Mouse (Mus musculus) forelimb bud, embryonic 11.5 days (tissue): ENCODE measurements at regions not wholly inside any gene's neighbourhood (a gene's known extent, or its start where the extent isn't known, plus 50 kb on each side); places are given as distances from the start of the nearest gene placed in this dataset.

Experiments
- DNase-seq: peaks from one replicate; pipeline ENCODE4 v3.0.0-alpha.2; 2012; ENCODE audit warnings: low read depth, low spot score

GRCm38 (mm10) chr13:80611937-80612336 lies 271.2 kb upstream of the Arrdc3 start:
- DNase-seq, result no peak

DNA sequence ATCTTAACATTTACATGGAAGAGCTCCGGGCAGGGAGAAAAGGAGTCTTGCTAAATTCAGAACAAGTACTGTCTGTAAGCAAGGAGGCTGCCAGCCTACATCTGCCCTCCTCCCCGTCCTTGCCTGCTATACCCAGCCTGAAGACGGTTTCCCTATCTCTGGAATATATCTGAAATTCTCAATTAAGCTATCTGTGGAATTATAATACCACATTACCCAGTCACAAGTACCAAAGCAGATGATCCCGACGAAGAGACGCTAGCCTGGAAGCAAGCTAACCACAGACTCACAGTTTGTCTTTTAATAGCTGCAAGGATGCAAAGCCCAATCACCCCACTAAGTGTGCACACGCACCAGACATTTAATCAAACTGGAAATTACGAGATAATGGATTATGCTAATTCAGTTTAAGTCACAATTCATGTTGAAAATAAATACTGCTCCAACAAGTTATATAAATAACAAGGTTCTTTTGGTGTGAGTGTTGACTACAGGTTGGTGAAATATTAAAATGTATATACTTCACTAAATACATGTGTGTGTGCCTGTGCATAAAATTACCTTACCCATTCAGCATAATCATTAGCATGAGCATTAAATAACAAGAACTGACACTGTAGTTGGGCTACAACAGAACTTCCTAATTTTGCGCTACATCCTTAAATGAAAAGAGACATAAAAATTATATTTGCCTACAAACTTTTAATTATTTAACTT lies 269.9 kb upstream of the Arrdc3 start:
- no peak for DNase-seq

GRCm38 (mm10) chr13:80613884-80614247 lies 269.3 kb upstream of the Arrdc3 start:
- peak; percentile 7 for DNase-seq

GRCm38 (mm10) chr13:80614971-80615370 lies 268.2 kb upstream of the Arrdc3 start:
- DNase-seq, result no peak

DNA sequence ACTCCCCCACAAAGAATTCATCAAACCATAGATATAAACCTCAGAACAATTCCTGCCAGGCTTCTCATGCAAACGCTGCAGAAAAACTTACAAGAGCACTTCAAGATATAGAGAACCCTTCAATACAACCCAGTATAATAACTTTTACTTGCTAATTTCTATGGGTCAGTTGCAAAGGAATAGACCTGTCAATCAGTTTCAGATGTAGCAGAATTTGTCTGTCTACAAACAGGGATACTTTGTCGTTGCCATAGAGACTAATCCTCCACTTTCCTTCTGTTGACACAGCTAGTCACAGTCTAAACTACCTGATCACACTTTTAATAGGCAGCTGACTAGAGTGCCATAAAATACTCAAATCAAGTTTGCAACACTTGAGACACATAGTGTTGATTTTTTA lies 260.2 kb upstream of the Arrdc3 start:
- DNase-seq, result peak; percentile 7

GRCm38 (mm10) chr13:80641334-80641733 lies 241.8 kb upstream of the Arrdc3 start:
- DNase-seq, result no peak

- no peak for DNase-seq
These were observed 235.6 kb upstream of the Arrdc3 start for GRCm38 (mm10) chr13:80647578-80647977.

GRCm38 (mm10) chr13:80652967-80653539 lies 230.1 kb upstream of the Arrdc3 start:
- no peak for DNase-seq

- DNase-seq, result peak; percentile 19
These were observed 216.9 kb upstream of the Arrdc3 start for GRCm38 (mm10) chr13:80666186-80666713.

DNA sequence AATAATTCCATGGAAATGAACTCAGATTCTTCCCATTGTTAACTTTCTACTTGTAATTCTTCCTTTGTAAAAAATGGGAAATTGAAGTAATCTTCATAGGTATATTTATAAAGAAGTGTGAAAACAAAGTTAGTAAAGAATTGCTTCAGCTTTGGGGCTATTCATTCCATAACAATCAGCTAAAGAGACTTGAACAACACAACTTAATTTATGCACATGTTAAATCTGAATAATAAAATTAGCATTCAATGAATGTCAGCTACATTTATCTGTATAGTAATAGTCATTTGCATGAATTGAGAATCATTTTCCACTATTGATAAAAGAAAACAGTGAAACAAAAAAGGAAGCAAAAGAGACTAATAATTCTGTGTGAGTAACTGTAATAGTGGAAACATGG lies 193.3 kb upstream of the Arrdc3 start:
- DNase-seq, result no peak

DNA sequence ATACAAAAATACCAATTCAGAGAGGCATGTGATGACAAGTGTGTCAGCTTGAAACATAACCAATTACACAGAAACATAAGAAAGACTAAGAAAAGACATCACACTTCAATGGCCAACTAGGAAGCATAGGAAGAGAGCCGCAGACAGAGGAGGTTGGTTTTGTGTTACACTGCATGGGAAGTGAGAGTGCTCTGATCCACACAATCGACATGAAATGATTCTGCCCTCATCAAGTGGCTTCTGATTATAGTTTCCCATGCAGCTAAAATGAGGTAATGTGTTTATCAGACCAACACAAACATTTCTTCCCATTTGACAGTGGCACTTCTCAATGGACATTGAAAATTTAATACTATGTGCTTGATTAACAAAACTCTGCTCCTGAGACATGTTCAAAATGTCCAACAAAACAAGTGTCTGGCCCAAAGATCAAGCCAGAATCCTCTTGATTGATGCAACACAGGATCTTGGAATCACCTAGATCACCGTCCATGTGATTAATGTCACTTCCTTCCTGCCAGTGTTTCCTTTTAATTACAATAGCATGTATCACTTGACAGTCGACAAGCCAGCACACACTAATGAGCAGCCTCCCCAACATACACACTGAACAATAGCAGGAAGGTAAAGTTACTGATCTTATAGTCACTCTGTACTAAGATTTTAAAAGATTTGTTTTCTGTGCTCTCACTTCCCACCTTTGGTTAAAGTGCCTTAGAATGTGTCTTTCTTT lies 192.4 kb upstream of the Arrdc3 start:
- no peak for DNase-seq

DNA sequence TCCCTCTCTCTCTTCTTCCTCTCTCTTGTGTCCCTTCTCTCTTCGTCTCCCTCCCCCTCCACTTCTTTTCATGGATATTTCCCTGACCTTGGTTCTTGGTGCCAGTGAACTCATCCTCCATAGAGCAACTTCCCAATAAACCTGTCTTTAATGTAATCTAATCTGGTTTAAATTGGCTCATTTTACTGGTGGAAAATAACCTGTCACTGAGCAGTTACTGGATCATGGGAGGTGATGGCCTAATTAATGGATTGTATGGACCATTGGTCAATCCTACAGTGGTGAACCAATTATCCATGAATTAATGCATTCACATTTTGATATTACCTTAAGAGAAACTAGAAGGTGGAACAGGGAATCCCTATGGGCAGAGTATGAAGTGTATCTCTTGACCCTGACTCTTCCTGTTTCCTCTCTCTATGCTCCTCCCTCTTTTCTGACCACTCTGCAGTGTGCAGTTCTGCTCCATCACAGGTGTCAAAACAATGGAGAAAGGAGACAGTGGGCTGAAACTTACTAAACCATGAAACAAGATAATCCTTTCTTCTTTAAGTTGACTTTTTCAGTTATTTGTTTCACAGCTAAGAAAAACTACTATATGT lies 187.5 kb upstream of the Arrdc3 start:
- DNase-seq, result no peak

GRCm38 (mm10) chr13:80709531-80710306 lies 173.5 kb upstream of the Arrdc3 start:
- no peak for DNase-seq

GRCm38 (mm10) chr13:80719313-80719712 lies 163.9 kb upstream of the Arrdc3 start:
- peak; percentile 37 for DNase-seq

DNA sequence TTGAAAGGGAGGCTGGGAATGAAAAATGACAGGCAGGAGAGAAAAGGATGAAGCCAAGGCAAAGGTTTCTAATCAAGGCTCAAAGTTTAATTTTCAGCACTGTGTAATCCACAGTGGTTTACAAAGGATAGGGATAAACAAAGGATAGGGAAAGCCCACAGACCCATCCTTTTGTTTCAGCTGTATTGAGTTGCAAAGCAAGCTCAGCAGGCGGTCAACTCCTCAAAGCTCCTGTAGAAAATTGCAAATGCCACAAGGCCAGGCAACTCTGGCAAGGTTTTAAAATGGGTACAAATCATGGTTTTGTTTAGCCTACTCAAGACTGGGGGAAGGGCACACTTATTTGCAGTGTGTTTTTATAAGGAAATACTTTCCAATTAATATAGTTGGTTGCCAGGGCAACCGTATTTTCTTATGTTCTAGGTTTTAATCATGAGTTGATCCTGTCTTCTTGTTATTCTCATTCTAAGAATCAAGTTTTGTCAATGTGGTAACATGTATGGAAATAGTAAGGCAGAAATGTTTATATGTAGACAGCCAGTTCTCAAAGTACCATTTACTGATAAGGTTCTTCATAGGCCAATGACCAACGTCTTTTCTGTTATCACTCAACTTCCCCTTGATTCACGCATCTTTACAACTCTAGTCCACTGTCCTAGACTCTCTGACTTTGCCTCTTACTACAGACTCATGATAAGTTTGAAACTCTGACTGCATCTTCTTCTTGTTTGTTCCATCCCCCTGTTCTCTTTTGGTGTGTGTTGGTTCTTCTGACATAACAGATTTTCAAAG lies 159.8 kb upstream of the Arrdc3 start:
- no peak for DNase-seq

DNA sequence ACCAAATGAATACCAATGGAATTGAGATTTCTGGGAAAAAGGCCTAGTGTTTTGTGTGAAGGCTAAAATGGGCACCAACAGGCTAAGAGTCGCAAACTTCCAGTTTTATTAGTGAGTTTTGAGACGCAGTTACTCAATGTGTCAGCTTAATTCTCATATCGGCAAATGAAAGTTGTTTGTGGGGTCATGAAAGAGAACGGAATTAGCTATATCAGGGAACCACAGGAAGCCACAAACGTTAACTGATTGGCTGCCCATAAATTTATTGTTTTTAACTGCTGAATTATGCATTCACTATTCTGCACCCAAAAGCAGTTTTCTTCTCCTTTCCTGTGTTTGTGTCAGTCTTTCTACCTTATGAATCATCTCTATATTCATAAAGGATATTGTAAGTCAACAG lies 154.0 kb upstream of the Arrdc3 start:
- DNase-seq, result no peak

DNA sequence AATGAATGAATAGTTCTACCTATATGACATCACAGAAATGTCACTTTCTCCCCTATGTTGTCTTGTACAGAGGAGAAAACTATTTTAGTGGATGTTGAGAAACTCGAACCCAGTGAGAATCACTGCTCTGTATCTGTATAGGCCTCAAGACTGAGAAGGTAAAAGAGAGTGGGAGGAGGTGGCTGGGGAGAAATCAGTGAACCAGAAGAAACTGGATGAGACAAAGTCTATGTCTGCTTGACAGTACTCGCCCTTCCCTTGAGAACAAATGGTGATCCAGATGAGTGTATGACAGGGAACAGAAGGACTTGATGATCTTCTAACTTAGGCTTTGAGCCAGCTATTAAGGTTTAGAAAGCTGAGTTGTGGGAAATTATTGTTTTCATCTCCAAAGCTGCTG lies 137.2 kb upstream of the Arrdc3 start:
- DNase-seq, result no peak

DNA sequence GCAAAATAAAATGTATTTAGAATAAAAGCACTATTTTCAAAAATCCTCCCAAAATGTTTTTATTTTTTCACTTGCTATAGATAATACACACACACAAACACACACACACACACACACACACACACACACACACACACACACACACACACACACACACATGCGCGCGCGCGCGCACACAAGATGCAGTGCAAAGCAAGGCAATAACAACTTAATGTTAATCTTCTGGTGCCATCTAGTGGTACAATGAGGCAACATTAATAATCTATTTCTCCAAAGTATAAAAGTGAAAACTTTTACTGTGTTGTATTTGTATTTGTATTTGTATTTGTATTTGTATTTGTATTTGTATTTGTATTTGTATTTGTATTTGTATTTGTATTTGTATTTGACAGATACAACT lies 136.2 kb upstream of the Arrdc3 start:
- DNase-seq, result peak; percentile 36
